Comparison of ENCODE assay signal across 8 mouse cellular contexts in genomic region chr5:122731991-122732673, GRCm38 (mm10). TPM values are rescaled to one million over a fixed set of nuclear protein-coding genes. Genes with fewer than 3 reads are reported as not detected.
A peak's percentile ranks its signal among the peaks of the same experiment; 100 is the strongest.
DNase-seq lines count a peak whose midpoint lies in the region; ATAC-seq and TF ChIP-seq lines count a peak whose summit lies in the region.

No protein-coding gene starts in this region.

- H3K4me3 ChIP-seq in spleen, adult 2 months (ENCODE audit: extremely low read depth, insufficient read depth, insufficient read length): no peak overlapping the region
- 0 out of 2 replicates have a peak overlapping the region, but pooled peaks have one; percentile 0 for H3K4me3 ChIP-seq in heart, embryonic 10.5 days
- H3K4me3 ChIP-seq in kidney, postnatal 0 days (replicated peaks; ENCODE audit: low read depth, low read length): no peak overlapping the region

- H3K9ac ChIP-seq in kidney, postnatal 0 days (ENCODE audit: low read depth, low read length): no peak overlapping the region

- TF ChIP-seq POLR2A in spleen, adult 2 months (IDR thresholded peaks at IDR 0.05; ENCODE audit: low read depth, low read length): no peak

- H3K27me3 ChIP-seq in spleen, adult 2 months (ENCODE audit: control insufficient read depth, insufficient read depth, low read length): no peaks in the 10 kb centered on the region
- 0 out of 2 replicates have a peak, but pooled peaks cover under 1% of the 10 kb centered on the region for H3K27me3 ChIP-seq in heart, embryonic 10.5 days (ENCODE audit: insufficient read depth, poor library complexity, severe bottlenecking)
- H3K27me3 ChIP-seq in kidney, postnatal 0 days (ENCODE audit: insufficient read depth, low read length): no peaks in the 10 kb centered on the region

- no peak for TF ChIP-seq CTCF in spleen, adult 2 months (IDR thresholded peaks at IDR 0.05; ENCODE audit: extremely low read depth, insufficient read depth, insufficient read length, insufficient replicate concordance)
- no peak for TF ChIP-seq CTCF in kidney, postnatal 0 days (IDR thresholded peaks at IDR 0.05; ENCODE audit: low read depth)

- no peak for ATAC-seq in kidney, postnatal 0 days (replicated peaks; ENCODE audit: low FRiP score, low read depth)

- peaks cover 9% of the 10 kb centered on the region for H3K36me3 ChIP-seq in spleen, adult 2 months (ENCODE audit: control insufficient read depth, insufficient read depth, low read length)
- H3K36me3 ChIP-seq in heart, embryonic 10.5 days: peaks cover 10% of the 10 kb centered on the region
- H3K36me3 ChIP-seq in kidney, postnatal 0 days (ENCODE audit: insufficient read depth, low read length): 0 out of 2 replicates have a peak, but pooled peaks cover 2% of the 10 kb centered on the region

- H3K27ac ChIP-seq in spleen, adult 2 months (ENCODE audit: insufficient read depth, low read length): peak overlapping the region; percentile 50
- peak overlapping the region; percentile 74 for H3K27ac ChIP-seq in heart, embryonic 10.5 days
- peak overlapping the region; percentile 58 for H3K27ac ChIP-seq in kidney, postnatal 0 days

- no peak overlapping the region; the same call in 1 of the 2 replicates for H3K4me2 ChIP-seq in kidney, postnatal 0 days (ENCODE audit: low read length)

- no peaks in the 10 kb centered on the region for H3K9me3 ChIP-seq in heart, embryonic 10.5 days
- H3K9me3 ChIP-seq in kidney, postnatal 0 days (replicated peaks; ENCODE audit: low read length): no peaks in the 10 kb centered on the region

- WGBS in spleen, adult 2 months: 4% methylated on average over 15 of the region's 15 CpGs
- 38% methylated on average over 15 of the region's 15 CpGs for WGBS in heart, embryonic 10.5 days
- 26% methylated on average over 15 of the region's 15 CpGs for WGBS in kidney, postnatal 0 days

- peaks cover 16% of the 10 kb centered on the region; the same call in 1 of the 2 replicates for H3K4me1 ChIP-seq in spleen, adult 2 months (ENCODE audit: control insufficient read depth, insufficient read depth, insufficient read length)
- H3K4me1 ChIP-seq in heart, embryonic 10.5 days: peaks cover 38% of the 10 kb centered on the region
- H3K4me1 ChIP-seq in kidney, postnatal 0 days (replicated peaks; ENCODE audit: insufficient read depth, low read length): peaks cover 19% of the 10 kb centered on the region

- no peak for DNase-seq in spleen, adult 2 months (ENCODE audit: low read depth in 1 of 2, low spot score in 2 of 2)
- no peak for DNase-seq in spleen, adult 12 weeks (ENCODE audit: low spot score)
- no peak for DNase-seq in heart, embryonic 10.5 days (ENCODE audit: low spot score)
- DNase-seq in kidney, postnatal 0 days (ENCODE audit: low spot score): peak; percentile 50
- peak; percentile 68 for DNase-seq in lung, postnatal 36 days
- no peak for DNase-seq in right cerebral cortex, adult 2 months (ENCODE audit: low spot score in 2 of 2)
- DNase-seq in ovary, postnatal 14 days (ENCODE audit: low spot score): no peak
- no peak for DNase-seq in layer of hippocampus, postnatal 25 days (ENCODE audit: extremely low spot score in 1 of 2, low spot score in 1 of 2)

RNA-seq across cellular contexts. Expression of gene P2rx4, which starts 24.8 kb away (rescaled TPM):
- polyA plus RNA-seq in spleen, adult 2 months (2012; rRNA removed): 58.3 and 59.2 TPM in 2 replicates
- polyA plus RNA-seq in heart, embryonic 10.5 days (2016; fragmentation: Nextera tagmentation; extraction: Ambion mirVana): 14.9 and 16.3 TPM in 2 replicates
- polyA plus RNA-seq in kidney, postnatal 0 days (2015; fragmentation: Nextera tagmentation; extraction: Ambion mirVana): 33.7 and 39.6 TPM in 2 replicates
- 10 to 100 TPM; 11.4 to 15.0 TPM for total RNA-seq in layer of hippocampus, postnatal 25 days (2021)

RNA-seq across cellular contexts. Expression of gene Camkk2, which starts 47.1 kb away (rescaled TPM):
- polyA plus RNA-seq in spleen, adult 2 months (2012; rRNA removed): 21.2 and 28.3 TPM in 2 replicates
- 16.6 and 21.3 TPM in 2 replicates for polyA plus RNA-seq in heart, embryonic 10.5 days (2016; fragmentation: Nextera tagmentation; extraction: Ambion mirVana)
- 38.9 and 43.1 TPM in 2 replicates for polyA plus RNA-seq in kidney, postnatal 0 days (2015; fragmentation: Nextera tagmentation; extraction: Ambion mirVana)
- 100 to 1,000 TPM; 110 to 127 TPM for total RNA-seq in layer of hippocampus, postnatal 25 days (2021)

Comparison
In these comparisons a context has a peak if more than half of its experiments do, and no peak if none do; other contexts are left out.
1. DNase-seq: peak in kidney, postnatal 0 days (single experiment) and lung, postnatal 36 days (single experiment); none in spleen, adult 2 months (0 of 2), spleen, adult 12 weeks (single experiment), heart, embryonic 10.5 days (single experiment), right cerebral cortex, adult 2 months (0 of 2), ovary, postnatal 14 days (single experiment) and layer of hippocampus, postnatal 25 days (0 of 2).
2. Peak in every context shown above with its lines, with median percentiles within 50 percentile points of each other: H3K27ac ChIP-seq.